Mouse (Mus musculus) kidney, adult 2 months (tissue): ENCODE results near the gene Mterf1a.

Source experiments
- CTCF ChIP-seq: fragments of 200-500 bp; conservative IDR thresholded peaks from 2 replicates; pipeline ENCODE4 v1.5.1; 2011; ENCODE audit warnings: low read depth, mild to moderate bottlenecking, control low read depth, low read length, moderate library complexity, mixed read lengths; ENCODE audit not compliant: insufficient read depth, insufficient read length
- POLR2A ChIP-seq: fragments of 200-500 bp; IDR thresholded peaks from one replicate; pipeline ENCODE4 v1.6.1; 2011; ENCODE audit warnings: low read depth, low read length, control low read depth

GRCm38 (mm10) chr5:3872348-3872747 is 21.4 kb downstream of the Mterf1a start:
- TF ChIP-seq CTCF (no peak), POLR2A (no peak)
